Mouse (Mus musculus): ENCODE measurements around the gene 2410137M14Rik. TPM values are rescaled to one million over a fixed set of nuclear protein-coding genes. Genes with fewer than 3 reads are reported as not detected.
"Not testable (repeated sequence)": the region's sequence is repeated elsewhere in the genome, so short reads cannot be mapped to it uniquely, and the experiment has no call there.

Gene 2410137M14Rik
- polyA plus RNA-seq, 1 experiment from 2014 or later: not detected

DNA sequence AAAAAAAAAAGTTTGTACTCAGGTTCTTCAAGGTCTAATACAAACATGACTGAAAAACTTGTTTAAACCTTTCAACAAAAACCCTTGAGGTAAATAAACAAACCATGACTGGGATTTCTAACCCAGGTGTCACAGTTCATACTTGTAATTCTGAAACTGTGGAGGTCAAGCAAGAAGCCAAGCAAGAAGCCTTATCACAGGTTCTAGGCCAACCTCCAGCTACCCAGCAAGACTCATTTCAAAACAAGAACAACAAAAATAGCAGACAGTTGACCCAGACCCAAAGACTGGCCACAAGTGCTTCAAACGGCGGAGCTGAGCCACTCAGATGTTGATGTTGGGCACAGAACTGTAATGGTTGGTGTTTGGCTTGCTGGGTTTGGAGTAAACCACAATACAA lies 13.5 kb upstream of the 2410137M14Rik start:
- POLR2A ChIA-PET: no interaction called here
- DNase-seq (ENCODE audit: low read depth, low spot score): no peak
- CTCF ChIA-PET: interaction anchor here (1.5 kb wide), 1 partner anchor 29 kb away, joined by 3 read pairs; no protein-coding TSS in a partner anchor
- in situ Hi-C loops (cut with MboI; ENCODE audit: low pct_unique_long_range_greater_than_20kb): no loop called here
- ATAC-seq: no peak
- peaks cover 4% of the 10 kb centered on the region for H3K27me3 ChIP-seq
- TF ChIP-seq CTCF (IDR thresholded peaks at IDR 0.05): no peak

GRCm38 (mm10) chr17:36993770-36994325 lies 12.8 kb upstream of the 2410137M14Rik start:
- ATAC-seq (no peak), DNase-seq (ENCODE audit: low read depth, low spot score) (no peak)
- H3K27me3 ChIP-seq: peaks cover 7% of the 10 kb centered on the region
- in situ Hi-C loops (cut with MboI; ENCODE audit: low pct_unique_long_range_greater_than_20kb): no loop called here
- no peak for TF ChIP-seq CTCF (IDR thresholded peaks at IDR 0.05)
- ChIA-PET CTCF (no interaction called here), POLR2A (interaction anchor here (0.6 kb wide), 1 partner anchor 120 kb away, joined by 4 read pairs; no protein-coding TSS in a partner anchor)

GRCm38 (mm10) chr17:36992336-36993104 lies 11.5 kb upstream of the 2410137M14Rik start:
- POLR2A ChIA-PET: no interaction called here
- in situ Hi-C loops (cut with MboI; ENCODE audit: low pct_unique_long_range_greater_than_20kb): no loop called here
- CTCF ChIA-PET: interaction anchor here (0.8 kb wide), 1 partner anchor 79 kb away, joined by 3 read pairs; no protein-coding TSS in a partner anchor
- no peak for TF ChIP-seq CTCF (IDR thresholded peaks at IDR 0.05)
- DNase-seq (ENCODE audit: low read depth, low spot score) (no peak), ATAC-seq (no peak)
- peaks cover 7% of the 10 kb centered on the region for H3K27me3 ChIP-seq

DNA sequence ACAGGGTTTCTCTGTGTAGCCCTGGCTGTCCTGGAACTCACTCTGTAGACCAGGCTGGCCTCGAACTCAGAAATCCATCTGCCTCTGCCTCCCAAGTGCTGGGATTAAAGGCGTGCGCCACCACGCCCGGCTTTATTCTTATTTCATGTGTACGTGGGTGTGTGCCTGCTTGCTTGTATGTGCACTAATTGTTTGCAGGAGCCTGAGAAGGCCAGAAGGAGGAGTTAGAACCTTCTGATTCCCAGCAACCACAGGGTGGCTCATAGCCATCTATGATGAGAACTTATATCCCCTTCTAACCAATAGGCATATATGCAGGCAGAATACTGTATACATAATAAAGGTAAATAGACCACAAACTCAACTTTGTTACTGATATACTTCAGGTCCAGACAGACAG lies 9.6 kb upstream of the 2410137M14Rik start:
- ATAC-seq; POLR2A ChIA-PET; in situ Hi-C loops (cut with MboI; ENCODE audit: low pct_unique_long_range_greater_than_20kb); CTCF ChIA-PET; DNase-seq (ENCODE audit: low read depth, low spot score); H3K27me3 ChIP-seq: not testable (repeated sequence)

DNA sequence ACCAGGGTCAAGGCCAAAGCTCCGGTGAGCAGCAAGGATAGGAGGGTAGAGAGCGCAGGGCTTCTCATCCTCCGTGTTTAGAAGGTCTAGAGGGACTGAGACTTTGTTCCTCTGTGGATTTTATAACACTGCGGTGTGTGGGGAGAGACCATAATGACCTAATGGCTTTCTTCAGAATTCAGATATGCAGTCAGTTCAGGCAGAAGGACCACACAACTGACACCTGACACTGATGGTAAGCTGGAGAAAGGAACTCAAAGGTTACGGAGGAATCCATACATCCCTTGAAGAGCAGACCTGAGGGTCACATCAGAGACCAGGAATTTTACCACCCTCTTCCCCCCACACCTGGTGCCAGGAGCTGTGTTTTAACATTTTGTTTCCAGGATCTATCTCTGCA lies 8.4 kb upstream of the 2410137M14Rik start, which contains the start of gene H2-M5:
TSS of gene H2-M5 (minus strand) at position 101 of the 400 bp plus-strand sequence.
- in situ Hi-C loops (cut with MboI; ENCODE audit: low pct_unique_long_range_greater_than_20kb): no loop called here
- POLR2A ChIA-PET: no interaction called here
- DNase-seq (ENCODE audit: low read depth, low spot score): no peak

DNA sequence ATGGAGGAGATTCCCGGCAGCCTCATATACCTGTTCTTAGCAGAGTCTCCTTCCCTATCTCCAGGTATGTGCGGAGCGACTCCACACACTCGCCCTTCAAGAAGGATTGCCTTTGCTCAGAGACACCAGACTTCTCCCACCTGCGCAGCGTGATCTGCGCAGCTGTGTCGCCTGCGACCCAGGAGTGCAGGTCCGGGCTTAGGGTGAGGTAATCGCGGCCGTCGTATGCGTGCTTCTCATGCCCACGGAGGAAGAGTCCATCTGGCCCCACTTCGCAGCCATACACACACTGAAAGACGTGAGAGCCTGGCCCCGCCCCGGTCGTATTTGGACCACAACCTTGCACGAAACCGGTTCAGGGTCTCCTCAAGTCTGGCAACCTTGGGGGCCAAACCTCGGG lies 7.4 kb upstream of the 2410137M14Rik start:
- TF ChIP-seq CTCF (IDR thresholded peaks at IDR 0.05): no peak
- H3K27me3 ChIP-seq: peaks cover 7% of the 10 kb centered on the region
- DNase-seq (ENCODE audit: low read depth, low spot score) (no peak), ATAC-seq (no peak)
- in situ Hi-C loops (cut with MboI; ENCODE audit: low pct_unique_long_range_greater_than_20kb): no loop called here
- ChIA-PET POLR2A (no interaction called here), CTCF (no interaction called here)

More for the DNA sequence above, 8.4 kb upstream of the 2410137M14Rik start, which contains the start of gene H2-M5:
- CTCF ChIA-PET: no interaction called here
- H3K27me3 ChIP-seq: peaks cover 7% of the 10 kb centered on the region
- no peak for ATAC-seq
- no peak for TF ChIP-seq CTCF (IDR thresholded peaks at IDR 0.05)

DNA sequence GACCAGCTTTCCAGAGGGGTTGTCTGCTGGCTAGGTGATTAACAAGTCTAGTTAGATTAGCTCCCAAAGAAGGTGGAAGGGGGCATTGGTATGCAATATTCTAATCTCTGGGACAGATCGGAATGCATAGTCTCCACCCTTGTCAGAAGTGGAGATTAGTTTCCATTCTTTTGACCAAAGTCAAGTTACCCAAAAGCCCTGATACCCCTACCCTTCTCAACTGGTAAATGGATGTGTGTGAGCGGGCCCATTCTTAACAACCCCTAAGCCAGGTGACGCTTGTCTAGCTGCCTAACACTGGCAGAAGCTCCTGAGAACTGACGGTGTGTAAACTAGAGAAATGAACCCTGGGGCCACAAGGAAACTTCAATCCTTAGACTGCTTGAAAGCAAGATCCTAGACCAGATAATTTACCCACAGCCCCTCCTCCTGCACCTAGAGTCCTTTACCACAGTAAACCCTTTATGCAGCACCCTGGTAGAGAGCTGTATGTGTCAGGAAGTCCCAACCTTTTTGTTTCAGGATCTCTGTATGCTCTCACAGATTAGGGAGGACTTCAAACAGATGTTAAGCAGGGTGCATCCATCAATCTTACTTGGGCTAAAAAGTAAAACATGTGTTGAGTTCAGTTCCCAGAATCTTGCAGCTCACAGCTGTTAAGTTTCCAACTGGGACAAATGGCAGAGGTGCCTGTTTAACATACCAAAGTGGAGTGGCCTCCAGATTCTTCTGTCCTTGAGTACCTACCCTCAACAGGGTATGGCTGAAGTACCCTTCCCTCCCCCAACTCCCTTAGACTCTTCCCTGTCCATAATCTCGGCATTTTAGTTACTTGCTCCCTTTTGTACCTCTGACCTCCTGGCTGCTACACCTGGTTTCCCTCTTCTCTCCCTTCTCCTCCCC lies 1.5 kb upstream of the 2410137M14Rik start:
- H3K27me3 ChIP-seq: peaks cover 16% of the 10 kb centered on the region
- ChIA-PET CTCF (interaction anchor here (0.8 to 1.3 kb wide), 4 partner anchors 11 to 90 kb away, joined by 3 to 5 read pairs (median 4); no protein-coding TSS in a partner anchor), POLR2A (no interaction called here)
- no peak for ATAC-seq
- DNase-seq (ENCODE audit: low read depth, low spot score): no peak
- no peak for TF ChIP-seq CTCF (IDR thresholded peaks at IDR 0.05)
- in situ Hi-C loops (cut with MboI; ENCODE audit: low pct_unique_long_range_greater_than_20kb): no loop called here

DNA sequence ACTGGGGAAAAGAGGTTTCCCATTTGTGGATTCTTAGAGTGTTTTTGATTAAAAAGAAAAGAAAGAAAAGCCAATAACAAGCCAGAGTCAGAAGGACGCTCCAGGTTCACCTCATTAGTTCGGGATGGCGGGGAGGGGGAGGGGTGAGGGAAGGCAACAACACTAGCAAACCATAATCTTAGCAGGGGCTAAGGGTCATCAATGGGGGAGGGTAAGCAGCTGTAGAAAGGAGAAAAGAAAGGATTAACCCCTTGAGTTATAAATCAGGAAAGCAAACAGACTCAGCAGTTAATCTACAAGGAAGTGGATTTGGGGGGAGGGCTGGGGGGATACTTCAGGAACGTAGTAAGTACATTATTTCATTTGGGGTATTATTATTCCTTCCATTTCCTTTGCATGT lies 808 bp upstream of the 2410137M14Rik start:
- TF ChIP-seq CTCF (IDR thresholded peaks at IDR 0.05): no peak
- ATAC-seq (no peak), DNase-seq (ENCODE audit: low read depth, low spot score) (no peak)
- in situ Hi-C loops (cut with MboI; ENCODE audit: low pct_unique_long_range_greater_than_20kb): no loop called here
- POLR2A ChIA-PET: interaction anchor here (0.7 kb wide), 1 partner anchor 155 kb away, joined by 5 read pairs; no protein-coding TSS in a partner anchor
- peaks cover 16% of the 10 kb centered on the region for H3K27me3 ChIP-seq
- CTCF ChIA-PET: interaction anchor here (0.8 to 1.3 kb wide), 4 partner anchors 10 to 89 kb away, joined by 3 to 5 read pairs (median 4); no protein-coding TSS in a partner anchor

DNA sequence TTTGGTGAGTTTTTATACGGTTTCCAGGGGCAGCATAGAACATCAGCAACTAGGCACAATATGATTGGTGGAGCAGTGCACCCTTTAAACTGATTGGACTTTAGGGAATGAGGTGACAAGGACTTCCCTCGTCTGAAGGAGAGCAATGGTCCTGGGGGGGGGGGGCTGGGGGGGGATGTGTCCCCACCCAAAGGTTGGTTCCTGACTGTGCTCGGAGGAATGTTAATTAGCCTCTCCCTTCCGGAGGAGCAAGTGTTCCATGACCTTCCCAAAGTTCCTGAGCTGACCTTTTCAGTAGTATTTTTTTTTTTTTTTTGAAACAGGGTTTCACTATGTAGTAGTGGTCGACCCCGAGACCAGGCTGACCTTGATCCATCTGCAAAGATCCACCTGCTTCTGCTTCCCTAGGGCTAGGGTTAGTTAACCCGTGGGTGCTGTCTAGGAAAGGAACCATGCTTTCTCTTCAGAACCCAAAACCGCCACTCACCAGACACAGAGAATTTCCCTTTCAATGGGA lies 7.7 kb downstream of the 2410137M14Rik start:
- peaks cover 10% of the 10 kb centered on the region for H3K27me3 ChIP-seq
- DNase-seq (ENCODE audit: low read depth, low spot score): no peak
- in situ Hi-C loops (cut with MboI; ENCODE audit: low pct_unique_long_range_greater_than_20kb): no loop called here
- no peak for TF ChIP-seq CTCF (IDR thresholded peaks at IDR 0.05)
- ChIA-PET POLR2A (interaction anchor here (0.7 kb wide), 1 partner anchor 29 kb away, joined by 4 read pairs; no protein-coding TSS in a partner anchor), CTCF (no interaction called here)
- ATAC-seq: no peak

DNA sequence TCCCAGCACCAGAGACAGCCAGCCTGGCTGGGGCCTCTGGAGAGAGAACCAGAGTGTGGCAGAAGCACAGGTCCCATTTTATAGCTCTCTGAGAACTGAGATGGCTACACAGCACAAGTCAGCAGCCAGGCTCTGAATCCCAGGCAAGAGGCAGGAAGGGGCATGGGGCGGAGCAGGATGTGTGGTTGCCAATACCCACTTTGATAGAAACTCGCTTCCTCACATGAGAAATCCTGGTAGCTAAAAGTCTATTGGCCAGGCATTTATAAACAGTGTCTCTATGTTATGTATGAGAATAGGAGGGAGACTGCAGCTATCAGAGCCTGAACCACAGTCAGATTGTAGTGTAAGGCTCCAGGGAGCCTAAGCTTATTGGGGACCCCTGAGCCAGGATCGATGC lies 8.2 kb downstream of the 2410137M14Rik start:
- no peak for DNase-seq (ENCODE audit: low read depth, low spot score)
- ATAC-seq: no peak
- ChIA-PET CTCF (no interaction called here), POLR2A (interaction anchor here (0.7 kb wide), 1 partner anchor 30 kb away, joined by 4 read pairs; no protein-coding TSS in a partner anchor)
- no peak for TF ChIP-seq CTCF (IDR thresholded peaks at IDR 0.05)
- in situ Hi-C loops (cut with MboI; ENCODE audit: low pct_unique_long_range_greater_than_20kb): no loop called here
- peaks cover 7% of the 10 kb centered on the region for H3K27me3 ChIP-seq

All from Patski (cell line).